8 mouse cellular contexts compared by ENCODE assay signal in genomic region chr3:88145411-88145782, GRCm38 (mm10). TPM values are rescaled to one million over a fixed set of nuclear protein-coding genes. Genes with fewer than 3 reads are reported as not detected.
DNase-seq lines count a peak whose midpoint lies in the region; ATAC-seq and TF ChIP-seq lines count a peak whose summit lies in the region.

No protein-coding gene starts in this region.

- peak overlapping the region; percentile 100 for H3K27ac ChIP-seq in gastrocnemius, adult 2 months
- peak overlapping the region; percentile 97; the same call in 1 of the 2 replicates for H3K27ac ChIP-seq in CH12.LX (ENCODE audit: insufficient read depth, low read depth)
- no peak overlapping the region for H3K27ac ChIP-seq in embryonic facial prominence, embryonic 12.5 days
- H3K27ac ChIP-seq in liver, embryonic 16.5 days (ENCODE audit: low read length) = peak overlapping the region; percentile 97

- no peak for TF ChIP-seq CTCF in gastrocnemius, adult 2 months (IDR thresholded peaks at IDR 0.05)
- TF ChIP-seq CTCF in CH12.LX (conservative IDR thresholded peaks at IDR 0.05 in 1 of 2, IDR thresholded peaks at IDR 0.05 in 1 of 2; ENCODE audit: low read depth in 2 of 2, low read length in 2 of 2) = no peak

- peak overlapping the region; percentile 95 for H3K4me3 ChIP-seq in gastrocnemius, adult 2 months
- H3K4me3 ChIP-seq in CH12.LX (replicated peaks in 1 of 3; ENCODE audit: low read depth in 2 of 3, low read length in 2 of 3, poor library complexity in 1 of 3) = peak overlapping the region in 2 of 3 experiments; percentile 19 to 96
- H3K4me3 ChIP-seq in embryonic facial prominence, embryonic 12.5 days = peak overlapping the region; percentile 0; the same call in 1 of the 2 replicates
- peak overlapping the region; percentile 86 for H3K4me3 ChIP-seq in liver, embryonic 16.5 days (ENCODE audit: low read depth, low read length)

- TF ChIP-seq EP300 in CH12.LX (IDR thresholded peaks at IDR 0.05; ENCODE audit: low read length) = no peak

- peak overlapping the region; percentile 99 for H3K4me2 ChIP-seq in CH12.LX (ENCODE audit: insufficient read depth, low read depth, poor library complexity, severe bottlenecking)
- peak overlapping the region; percentile 25; the same call in 1 of the 2 replicates for H3K4me2 ChIP-seq in embryonic facial prominence, embryonic 12.5 days (replicated peaks)
- H3K4me2 ChIP-seq in liver, embryonic 16.5 days (ENCODE audit: low read depth, low read length) = peak overlapping the region; percentile 98

- no peaks in the 10 kb centered on the region for H3K27me3 ChIP-seq in CH12.LX (replicated peaks)
- H3K27me3 ChIP-seq in embryonic facial prominence, embryonic 12.5 days = peaks cover 4% of the 10 kb centered on the region
- no peaks in the 10 kb centered on the region for H3K27me3 ChIP-seq in liver, embryonic 16.5 days (ENCODE audit: control insufficient read depth, insufficient read depth, low read depth, low read length)

- in situ Hi-C loops in CH12.LX (cut with MboI; ENCODE audit: low pct_ligation_motif_present, low pct_unique_long_range_greater_than_20kb, low sequenced_read_pairs) = no loop called here

- H3K9me3 ChIP-seq in CH12.LX (replicated peaks; ENCODE audit: low read length) = no peaks in the 10 kb centered on the region
- H3K9me3 ChIP-seq in embryonic facial prominence, embryonic 12.5 days = no peaks in the 10 kb centered on the region
- H3K9me3 ChIP-seq in liver, embryonic 16.5 days (replicated peaks; ENCODE audit: control insufficient read depth, low read length) = no peaks in the 10 kb centered on the region

- ATAC-seq in embryonic facial prominence, embryonic 12.5 days (ENCODE audit: insufficient number of reproducible peaks, insufficient read depth, low FRiP score, low TSS enrichment) = no peak
- ATAC-seq in liver, embryonic 16.5 days (ENCODE audit: low read depth) = no peak

- no peak for TF ChIP-seq POLR2A in CH12.LX (IDR thresholded peaks at IDR 0.05; ENCODE audit: low read depth, low read length)

- peak; percentile 78 for DNase-seq in gastrocnemius, adult 2 months
- no peak for DNase-seq in gastrocnemius, adult 18-20 months (ENCODE audit: low spot score)
- DNase-seq in CH12.LX (ENCODE audit: extremely low read depth) = no peak
- DNase-seq in heart, postnatal 10 days = peak; percentile 53 to 58
- peak; percentile 32 for DNase-seq in yolk sac, embryonic 10.5 days (ENCODE audit: low spot score)
- no peak for DNase-seq in ovary, postnatal 14 days (ENCODE audit: low spot score)

- H3K36me3 ChIP-seq in CH12.LX (replicated peaks in 1 of 2; ENCODE audit: control insufficient read depth in 1 of 2, insufficient read depth in 1 of 2, low read length in 1 of 2) = peaks cover 2 to 17% of the 10 kb centered on the region in 2 experiments
- H3K36me3 ChIP-seq in embryonic facial prominence, embryonic 12.5 days = no peaks in the 10 kb centered on the region
- no peaks in the 10 kb centered on the region for H3K36me3 ChIP-seq in liver, embryonic 16.5 days (ENCODE audit: control insufficient read depth, insufficient read depth)

- WGBS in embryonic facial prominence, embryonic 12.5 days = 28% methylated on average over 4 of the region's 4 CpGs
- WGBS in liver, embryonic 16.5 days (ENCODE audit: insufficient replicate concordance) = 34% methylated on average over 4 of the region's 4 CpGs

- TF ChIP-seq RAD21 in CH12.LX (IDR thresholded peaks at IDR 0.05; ENCODE audit: low read depth, low read length) = no peak

- dilution Hi-C loops in CH12.LX (cut with MboI; ENCODE audit: extremely low pct_ligation_motif_present, extremely low pct_unique_long_range_greater_than_20kb, low sequenced_read_pairs) = no loop called here

- intact Hi-C loops in gastrocnemius, adult 2 months (cut with DNase I) = loop anchor here (2.0 to 10.0 kb wide), 2 partner anchors 27 to 349 kb away; no protein-coding TSS in a partner anchor
- intact Hi-C loops in heart, postnatal 10 days (cut with DNase I) = no loop called here

- H3K4me1 ChIP-seq in CH12.LX (ENCODE audit: control insufficient read depth in 1 of 2, insufficient read depth in 2 of 2) = peaks cover 34 to 62% of the 10 kb centered on the region in 2 experiments
- peaks cover 73% of the 10 kb centered on the region for H3K4me1 ChIP-seq in embryonic facial prominence, embryonic 12.5 days
- H3K4me1 ChIP-seq in liver, embryonic 16.5 days (ENCODE audit: control insufficient read depth, low read depth, low read length) = peaks cover 93% of the 10 kb centered on the region

- H3K79me2 ChIP-seq in CH12.LX (replicated peaks; ENCODE audit: control insufficient read depth, extremely low read depth, insufficient read depth, poor library complexity, severe bottlenecking) = peaks cover 74% of the 10 kb centered on the region

- peak overlapping the region; percentile 89 for H3K9ac ChIP-seq in CH12.LX (ENCODE audit: insufficient read depth, low read depth)
- H3K9ac ChIP-seq in embryonic facial prominence, embryonic 12.5 days = peak overlapping the region; percentile 34; the same call in 1 of the 2 replicates
- H3K9ac ChIP-seq in liver, embryonic 16.5 days (ENCODE audit: low read depth, low read length) = 0 out of 2 replicates have a peak overlapping the region, but pooled peaks have one; percentile 43

TF ChIP-seq in CH12.LX, 34 proteins besides CTCF, POLR2A, EP300 and RAD21:
- TF ChIP-seq TCF12 (IDR thresholded peaks at IDR 0.05; ENCODE audit: low read depth, low read length) (0 out of 2 replicates have a peak, but pooled peaks have one; percentile 22), ZC3H11A (IDR thresholded peaks at IDR 0.05; ENCODE audit: low read depth, low read length) (no peak)

RNA-seq across cellular contexts. Expression of gene Mef2d, which starts 3.2 kb away (rescaled TPM):
- 100 to 1,000 TPM; 173 to 184 TPM for total RNA-seq in gastrocnemius, adult 2 months (2021)
- total RNA-seq in gastrocnemius, adult 18-20 months (2021) = 100 to 1,000 TPM; 174 to 196 TPM
- 10.9 and 11.0 TPM in 2 replicates for total RNA-seq in CH12.LX (2012; rRNA removed)
- 4.3 and 4.8 TPM in 2 replicates for total RNA-seq in CH12.LX (2014; rRNA removed)
- 51.2 and 75.8 TPM in 2 replicates for polyA plus RNA-seq in CH12.LX (2012; ENCODE audit: insufficient read length, low read depth)
- polyA plus RNA-seq in embryonic facial prominence, embryonic 12.5 days (2016; fragmentation: Nextera tagmentation; extraction: Ambion mirVana) = 16.9 and 17.7 TPM in 2 replicates
- 100 to 1,000 TPM; 121 to 133 TPM for total RNA-seq in heart, postnatal 10 days (2021)
- polyA plus RNA-seq in liver, embryonic 16.5 days (2015; fragmentation: Nextera tagmentation; extraction: Ambion mirVana) = 5.2 and 7.9 TPM in 2 replicates

Comparison
In these comparisons a context has a peak if more than half of its experiments do, and no peak if none do; other contexts are left out.
1. DNase-seq: peak in gastrocnemius, adult 2 months (single experiment), heart, postnatal 10 days (2 of 2) and yolk sac, embryonic 10.5 days (single experiment); none in gastrocnemius, adult 18-20 months (single experiment), CH12.LX (single experiment) and ovary, postnatal 14 days (single experiment).
2. H3K4me3 ChIP-seq: peak in every context shown above with its lines; median percentile 95 in gastrocnemius, adult 2 months; 86 in liver, embryonic 16.5 days; 58 in CH12.LX; 0 in embryonic facial prominence, embryonic 12.5 days.
3. H3K4me2 ChIP-seq: peak in every context shown above with its lines; median percentile 99 in CH12.LX; 98 in liver, embryonic 16.5 days; 25 in embryonic facial prominence, embryonic 12.5 days.
4. H3K9ac ChIP-seq: peak in every context shown above with its lines; median percentile 89 in CH12.LX; 43 in liver, embryonic 16.5 days; 34 in embryonic facial prominence, embryonic 12.5 days.
5. RNA of gene Mef2d, which starts 3.2 kb away (total RNA-seq): 174 to 196 TPM in gastrocnemius, adult 18-20 months, 173 to 184 TPM in gastrocnemius, adult 2 months and 121 to 133 TPM in heart, postnatal 10 days; 4.3 to 11.0 TPM in CH12.LX; every median in the first group is over 10 times any median in the second.